Mouse (Mus musculus): Measurements from ENCODE around the gene Asic2. TPM values are rescaled to one million over a fixed set of nuclear protein-coding genes. Genes with fewer than 3 reads are reported as not detected.

The Asic2 gene
- polyA plus RNA-seq, 1 experiment from 2014 or later = 8.7 TPM

- 92% methylated on average over 6 of the region's 6 CpGs for WGBS
- ATAC-seq = no peak
- Histone ChIP-seq H3K4me3 (replicated peaks; ENCODE audit: low read length) (no peak overlapping the region), H3K27ac (ENCODE audit: low read length) (no peak overlapping the region), H3K9me3 (ENCODE audit: control insufficient read depth, low read length) (no peaks in the 10 kb centered on the region), H3K27me3 (replicated peaks; ENCODE audit: control insufficient read depth, insufficient read depth, low read length) (no peaks in the 10 kb centered on the region), H3K9ac (replicated peaks; ENCODE audit: low read depth, low read length) (no peak overlapping the region), H3K4me1 (replicated peaks; ENCODE audit: control insufficient read depth, insufficient read depth, low read length) (no peaks in the 10 kb centered on the region), H3K4me2 (ENCODE audit: low read length) (no peak overlapping the region), H3K36me3 (ENCODE audit: control insufficient read depth, insufficient read depth) (no peaks in the 10 kb centered on the region)
These were observed 1022.1 kb downstream of the Asic2 start for GRCm38 (mm10) chr11:80946163-80946562.

GRCm38 (mm10) chr11:80923286-80923951 is 1044.8 kb downstream of the Asic2 start:
- H3K36me3 ChIP-seq (ENCODE audit: control insufficient read depth, insufficient read depth) = no peaks in the 10 kb centered on the region
- no peaks in the 10 kb centered on the region for H3K4me1 ChIP-seq (replicated peaks; ENCODE audit: control insufficient read depth, insufficient read depth, low read length)
- H3K4me2 ChIP-seq (ENCODE audit: low read length) = no peak overlapping the region
- no peaks in the 10 kb centered on the region for H3K27me3 ChIP-seq (replicated peaks; ENCODE audit: control insufficient read depth, insufficient read depth, low read length)
- WGBS = 81% methylated on average over 19 of the region's 19 CpGs
- H3K9ac ChIP-seq (replicated peaks; ENCODE audit: low read depth, low read length) = no peak overlapping the region
- no peak for ATAC-seq
- no peak overlapping the region for H3K4me3 ChIP-seq (replicated peaks; ENCODE audit: low read length)
- no peak overlapping the region for H3K27ac ChIP-seq (ENCODE audit: low read length)
- H3K9me3 ChIP-seq (ENCODE audit: control insufficient read depth, low read length) = no peaks in the 10 kb centered on the region

- Histone ChIP-seq H3K36me3 (ENCODE audit: control insufficient read depth, insufficient read depth) (no peaks in the 10 kb centered on the region), H3K9me3 (ENCODE audit: control insufficient read depth, low read length) (no peaks in the 10 kb centered on the region), H3K4me2 (ENCODE audit: low read length) (no peak overlapping the region), H3K27ac (ENCODE audit: low read length) (no peak overlapping the region), H3K27me3 (replicated peaks; ENCODE audit: control insufficient read depth, insufficient read depth, low read length) (no peaks in the 10 kb centered on the region), H3K4me1 (replicated peaks; ENCODE audit: control insufficient read depth, insufficient read depth, low read length) (no peaks in the 10 kb centered on the region), H3K4me3 (replicated peaks; ENCODE audit: low read length) (no peak overlapping the region), H3K9ac (replicated peaks; ENCODE audit: low read depth, low read length) (no peak overlapping the region)
- no peak for ATAC-seq
- WGBS = 90% methylated on average over 5 of the region's 5 CpGs
These were observed 1049.9 kb downstream of the Asic2 start for GRCm38 (mm10) chr11:80918332-80918731.

- Histone ChIP-seq H3K4me2 (ENCODE audit: low read length) (no peak overlapping the region), H3K4me3 (replicated peaks; ENCODE audit: low read length) (no peak overlapping the region), H3K27ac (ENCODE audit: low read length) (no peak overlapping the region), H3K4me1 (replicated peaks; ENCODE audit: control insufficient read depth, insufficient read depth, low read length) (no peaks in the 10 kb centered on the region), H3K9ac (replicated peaks; ENCODE audit: low read depth, low read length) (no peak overlapping the region), H3K9me3 (ENCODE audit: control insufficient read depth, low read length) (no peaks in the 10 kb centered on the region), H3K27me3 (replicated peaks; ENCODE audit: control insufficient read depth, insufficient read depth, low read length) (no peaks in the 10 kb centered on the region), H3K36me3 (ENCODE audit: control insufficient read depth, insufficient read depth) (no peaks in the 10 kb centered on the region)
- ATAC-seq = no peak
These were observed 1050.6 kb downstream of the Asic2 start for GRCm38 (mm10) chr11:80917688-80918087.

- Histone ChIP-seq H3K4me2 (ENCODE audit: low read length) (no peak overlapping the region), H3K9me3 (ENCODE audit: control insufficient read depth, low read length) (no peaks in the 10 kb centered on the region), H3K9ac (replicated peaks; ENCODE audit: low read depth, low read length) (no peak overlapping the region), H3K4me1 (replicated peaks; ENCODE audit: control insufficient read depth, insufficient read depth, low read length) (no peaks in the 10 kb centered on the region), H3K27ac (ENCODE audit: low read length) (no peak overlapping the region), H3K36me3 (ENCODE audit: control insufficient read depth, insufficient read depth) (no peaks in the 10 kb centered on the region), H3K27me3 (replicated peaks; ENCODE audit: control insufficient read depth, insufficient read depth, low read length) (no peaks in the 10 kb centered on the region), H3K4me3 (replicated peaks; ENCODE audit: low read length) (no peak overlapping the region)
- no peak for ATAC-seq
- WGBS = 46% methylated on average over 4 of the region's 4 CpGs
These were observed 1054.7 kb downstream of the Asic2 start for GRCm38 (mm10) chr11:80913408-80914024.

GRCm38 (mm10) chr11:80912721-80913120 is 1055.5 kb downstream of the Asic2 start:
- WGBS = 88% methylated on average over 5 of the region's 5 CpGs
- ATAC-seq = no peak
- no peaks in the 10 kb centered on the region for H3K27me3 ChIP-seq (replicated peaks; ENCODE audit: control insufficient read depth, insufficient read depth, low read length)
- no peak overlapping the region for H3K4me2 ChIP-seq (ENCODE audit: low read length)
- H3K9me3 ChIP-seq (ENCODE audit: control insufficient read depth, low read length) = no peaks in the 10 kb centered on the region
- H3K4me1 ChIP-seq (replicated peaks; ENCODE audit: control insufficient read depth, insufficient read depth, low read length) = no peaks in the 10 kb centered on the region
- H3K36me3 ChIP-seq (ENCODE audit: control insufficient read depth, insufficient read depth) = no peaks in the 10 kb centered on the region
- no peak overlapping the region for H3K27ac ChIP-seq (ENCODE audit: low read length)
- no peak overlapping the region for H3K9ac ChIP-seq (replicated peaks; ENCODE audit: low read depth, low read length)
- no peak overlapping the region for H3K4me3 ChIP-seq (replicated peaks; ENCODE audit: low read length)

GRCm38 (mm10) chr11:80907820-80908219 is 1060.4 kb downstream of the Asic2 start:
- 96% methylated on average over 6 of the region's 6 CpGs for WGBS
- H3K4me2 ChIP-seq (ENCODE audit: low read length) = no peak overlapping the region
- H3K27me3 ChIP-seq (replicated peaks; ENCODE audit: control insufficient read depth, insufficient read depth, low read length) = no peaks in the 10 kb centered on the region
- no peaks in the 10 kb centered on the region for H3K36me3 ChIP-seq (ENCODE audit: control insufficient read depth, insufficient read depth)
- H3K9me3 ChIP-seq (ENCODE audit: control insufficient read depth, low read length) = no peaks in the 10 kb centered on the region
- no peak overlapping the region for H3K9ac ChIP-seq (replicated peaks; ENCODE audit: low read depth, low read length)
- H3K27ac ChIP-seq (ENCODE audit: low read length) = no peak overlapping the region
- no peak for ATAC-seq
- H3K4me1 ChIP-seq (replicated peaks; ENCODE audit: control insufficient read depth, insufficient read depth, low read length) = 0 out of 2 replicates have a peak, but pooled peaks cover 3% of the 10 kb centered on the region
- H3K4me3 ChIP-seq (replicated peaks; ENCODE audit: low read length) = no peak overlapping the region

- H3K4me3 ChIP-seq (replicated peaks; ENCODE audit: low read length) = no peak overlapping the region
- H3K9me3 ChIP-seq (ENCODE audit: control insufficient read depth, low read length) = no peaks in the 10 kb centered on the region
- no peak overlapping the region for H3K4me2 ChIP-seq (ENCODE audit: low read length)
- no peak overlapping the region for H3K27ac ChIP-seq (ENCODE audit: low read length)
- H3K4me1 ChIP-seq (replicated peaks; ENCODE audit: control insufficient read depth, insufficient read depth, low read length) = 0 out of 2 replicates have a peak, but pooled peaks cover 3% of the 10 kb centered on the region
- H3K36me3 ChIP-seq (ENCODE audit: control insufficient read depth, insufficient read depth) = no peaks in the 10 kb centered on the region
- H3K27me3 ChIP-seq (replicated peaks; ENCODE audit: control insufficient read depth, insufficient read depth, low read length) = no peaks in the 10 kb centered on the region
- no peak overlapping the region for H3K9ac ChIP-seq (replicated peaks; ENCODE audit: low read depth, low read length)
- ATAC-seq = no peak
- WGBS = 36% methylated on average over 4 of the region's 4 CpGs
These were observed 1061.8 kb downstream of the Asic2 start for GRCm38 (mm10) chr11:80906456-80906855.

- no peak for ATAC-seq
- H3K27me3 ChIP-seq (replicated peaks; ENCODE audit: control insufficient read depth, insufficient read depth, low read length) = no peaks in the 10 kb centered on the region
These were observed 1063.7 kb downstream of the Asic2 start for GRCm38 (mm10) chr11:80904559-80904958.

More at GRCm38 (mm10) chr11:80904559-80904958, 1063.7 kb downstream of the Asic2 start:
- Histone ChIP-seq H3K9ac (replicated peaks; ENCODE audit: low read depth, low read length) (no peak overlapping the region), H3K4me3 (replicated peaks; ENCODE audit: low read length) (no peak overlapping the region), H3K4me2 (ENCODE audit: low read length) (no peak overlapping the region), H3K4me1 (replicated peaks; ENCODE audit: control insufficient read depth, insufficient read depth, low read length) (0 out of 2 replicates have a peak, but pooled peaks cover 3% of the 10 kb centered on the region), H3K9me3 (ENCODE audit: control insufficient read depth, low read length) (no peaks in the 10 kb centered on the region), H3K36me3 (ENCODE audit: control insufficient read depth, insufficient read depth) (no peaks in the 10 kb centered on the region), H3K27ac (ENCODE audit: low read length) (no peak overlapping the region)
- WGBS = 80% methylated on average over 2 of the region's 2 CpGs
